ENCODE assay signal across 27 mouse cellular contexts in genomic region chr5:143467931-143468330, GRCm38 (mm10). TPM values are rescaled to one million over a fixed set of nuclear protein-coding genes. Genes with fewer than 3 reads are reported as not detected.
DNase-seq lines count a peak whose midpoint lies in the region; ATAC-seq and TF ChIP-seq lines count a peak whose summit lies in the region.
"Had no signal": no experiment of that assay in that cellular context is flagged by ENCODE, and none has a peak within 500 bp of the region (broad histone marks: within the 10 kb centered on the region; RNA-seq: fewer than 3 reads in every experiment).

No protein-coding gene starts in this region.

- no peaks in the 10 kb centered on the region for H3K9me3 ChIP-seq in intestine, postnatal 0 days (ENCODE audit: control insufficient read depth)
- H3K9me3 ChIP-seq in intestine, embryonic 15.5 days: no peaks in the 10 kb centered on the region
- H3K9me3 ChIP-seq in midbrain, embryonic 10.5 days (replicated peaks): no peaks in the 10 kb centered on the region
- H3K9me3 ChIP-seq in midbrain, embryonic 14.5 days (ENCODE audit: control insufficient read depth, low read length): no peaks in the 10 kb centered on the region
- H3K9me3 ChIP-seq: forebrain, embryonic 10.5 days; forebrain, embryonic 13.5 days; heart, embryonic 15.5 days; hindbrain, embryonic 12.5 days; hindbrain, embryonic 15.5 days had no signal

- H3K9ac ChIP-seq in intestine, postnatal 0 days (ENCODE audit: low read depth, low read length): no peak overlapping the region
- H3K9ac ChIP-seq in intestine, embryonic 15.5 days: no peak overlapping the region
- no peak overlapping the region for H3K9ac ChIP-seq in midbrain, embryonic 14.5 days (replicated peaks; ENCODE audit: low read length)
- H3K9ac ChIP-seq: forebrain, embryonic 13.5 days; heart, embryonic 15.5 days; hindbrain, embryonic 12.5 days; hindbrain, embryonic 15.5 days had no signal

- peaks cover 7% of the 10 kb centered on the region; the same call in 1 of the 2 replicates for H3K4me1 ChIP-seq in intestine, postnatal 0 days (replicated peaks; ENCODE audit: control insufficient read depth, insufficient read depth, low read length)
- H3K4me1 ChIP-seq in intestine, embryonic 15.5 days (replicated peaks): no peaks in the 10 kb centered on the region
- peaks cover 24% of the 10 kb centered on the region for H3K4me1 ChIP-seq in midbrain, embryonic 10.5 days
- H3K4me1 ChIP-seq in midbrain, embryonic 14.5 days (ENCODE audit: control insufficient read depth, insufficient read depth, low read length): peaks cover 15% of the 10 kb centered on the region

- 87% methylated on average over 6 of the region's 6 CpGs for WGBS in intestine, postnatal 0 days
- 91% methylated on average over 6 of the region's 6 CpGs for WGBS in intestine, embryonic 15.5 days
- WGBS in midbrain, embryonic 10.5 days: 97% methylated on average over 6 of the region's 6 CpGs
- WGBS in midbrain, embryonic 14.5 days: 95% methylated on average over 6 of the region's 6 CpGs

- H3K27me3 ChIP-seq in intestine, postnatal 0 days (replicated peaks; ENCODE audit: control insufficient read depth, insufficient read depth, low read length): no peaks in the 10 kb centered on the region
- no peaks in the 10 kb centered on the region for H3K27me3 ChIP-seq in intestine, embryonic 15.5 days (replicated peaks)
- H3K27me3 ChIP-seq in midbrain, embryonic 10.5 days (ENCODE audit: low read depth, poor library complexity, severe bottlenecking): peaks cover 7% of the 10 kb centered on the region; the same call in 1 of the 2 replicates
- H3K27me3 ChIP-seq in midbrain, embryonic 14.5 days (ENCODE audit: control insufficient read depth, insufficient read depth, low read length): no peaks in the 10 kb centered on the region
- H3K27me3 ChIP-seq: forebrain, embryonic 13.5 days; heart, embryonic 15.5 days; hindbrain, embryonic 12.5 days; hindbrain, embryonic 15.5 days had no signal

- no peak for ATAC-seq in intestine, postnatal 0 days
- ATAC-seq in intestine, embryonic 15.5 days: no peak
- no peak for ATAC-seq in midbrain, embryonic 14.5 days (ENCODE audit: low FRiP score, low TSS enrichment)
- ATAC-seq: activated CD4-positive, CD25-positive, alpha-beta regulatory T cell, adult 4 months; forebrain, embryonic 13.5 days; forebrain, embryonic 16.5 days had no signal

- DNase-seq in heart, adult 11 months: peak; percentile 73
- DNase-seq in heart, adult 18-20 months: no peak
- peak; percentile 8 for DNase-seq in midbrain, embryonic 10.5 days (ENCODE audit: low spot score)
- DNase-seq in midbrain, embryonic 14.5 days: no peak
- peak; percentile 23 for DNase-seq in testis, postnatal 10 days (ENCODE audit: low spot score)
- no peak for DNase-seq in testis, postnatal 14 days (ENCODE audit: low spot score)
- DNase-seq: adrenal gland, adult 8-10 months; adrenal gland, postnatal 25 days; cerebellum, adult 11-12 months; cerebellum, adult 8-10 months; cerebellum, postnatal 10 days; cerebellum, postnatal 36 days; embryo, embryonic 11 days; gastrocnemius, adult 2 months; gastrocnemius, postnatal 14 days; heart, adult 2 months; heart, postnatal 10 days had no signal

- 0 out of 2 replicates have a peak overlapping the region, but pooled peaks have one; percentile 9 for H3K27ac ChIP-seq in intestine, postnatal 0 days (ENCODE audit: low read depth, low read length)
- no peak overlapping the region for H3K27ac ChIP-seq in intestine, embryonic 15.5 days
- no peak overlapping the region for H3K27ac ChIP-seq in midbrain, embryonic 10.5 days (replicated peaks)
- H3K27ac ChIP-seq in midbrain, embryonic 14.5 days (replicated peaks; ENCODE audit: low read depth, low read length): no peak overlapping the region
- H3K27ac ChIP-seq: forebrain, embryonic 10.5 days; forebrain, embryonic 13.5 days; gastrocnemius, adult 2 months; heart, adult 2 months; heart, embryonic 15.5 days; hindbrain, embryonic 12.5 days; hindbrain, embryonic 15.5 days had no signal

- no peak for TF ChIP-seq CTCF in intestine, postnatal 0 days (IDR thresholded peaks at IDR 0.05; ENCODE audit: low read depth)

- peaks cover 36% of the 10 kb centered on the region for H3K36me3 ChIP-seq in intestine, postnatal 0 days (ENCODE audit: control insufficient read depth, insufficient read depth)
- H3K36me3 ChIP-seq in intestine, embryonic 15.5 days: 0 out of 2 replicates have a peak, but pooled peaks cover 2% of the 10 kb centered on the region
- peaks cover 65% of the 10 kb centered on the region for H3K36me3 ChIP-seq in midbrain, embryonic 10.5 days
- H3K36me3 ChIP-seq in midbrain, embryonic 14.5 days (ENCODE audit: control insufficient read depth, insufficient read depth, low read length): peaks cover 31% of the 10 kb centered on the region

- H3K4me3 ChIP-seq in intestine, postnatal 0 days (ENCODE audit: low read depth, low read length): no peak overlapping the region
- H3K4me3 ChIP-seq in intestine, embryonic 15.5 days (replicated peaks): no peak overlapping the region
- no peak overlapping the region for H3K4me3 ChIP-seq in midbrain, embryonic 10.5 days
- no peak overlapping the region for H3K4me3 ChIP-seq in midbrain, embryonic 14.5 days (replicated peaks; ENCODE audit: low read depth, low read length)
- H3K4me3 ChIP-seq: forebrain, embryonic 10.5 days; forebrain, embryonic 13.5 days; gastrocnemius, adult 2 months; heart, adult 2 months; heart, embryonic 15.5 days; hindbrain, embryonic 12.5 days; hindbrain, embryonic 15.5 days had no signal

- H3K4me2 ChIP-seq in intestine, postnatal 0 days (replicated peaks; ENCODE audit: low read depth): no peak overlapping the region
- no peak overlapping the region for H3K4me2 ChIP-seq in intestine, embryonic 15.5 days (replicated peaks)
- H3K4me2 ChIP-seq in midbrain, embryonic 14.5 days (ENCODE audit: low read length): no peak overlapping the region
- H3K4me2 ChIP-seq: forebrain, embryonic 13.5 days; heart, embryonic 11.5 days; heart, embryonic 15.5 days; hindbrain, embryonic 12.5 days; hindbrain, embryonic 15.5 days had no signal

RNA-seq across cellular contexts. Expression of gene Daglb, which starts 3.5 kb away (rescaled TPM):
- 1 to 10 TPM; 8.1 to 9.6 TPM for total RNA-seq in heart, adult 18-20 months (2021)
- 10.6 and 11.4 TPM in 2 replicates for polyA plus RNA-seq in intestine, postnatal 0 days (2015; fragmentation: Nextera tagmentation; extraction: Ambion mirVana)
- polyA plus RNA-seq in intestine, embryonic 15.5 days (2015; fragmentation: Nextera tagmentation; extraction: Ambion mirVana): 11.1 and 13.1 TPM in 2 replicates
- 15.0 and 15.2 TPM in 2 replicates for polyA plus RNA-seq in midbrain, embryonic 10.5 days (2016; fragmentation: Nextera tagmentation; extraction: Ambion mirVana)
- polyA plus RNA-seq in midbrain, embryonic 14.5 days (2014; fragmentation: Nextera tagmentation; extraction: Ambion mirVana): 17.6 and 17.8 TPM in 2 replicates

RNA-seq across cellular contexts. Expression of gene Rac1, which starts 59.9 kb away (rescaled TPM):
- total RNA-seq in heart, adult 18-20 months (2021): 100 to 1,000 TPM; 228 to 240 TPM
- polyA plus RNA-seq in intestine, postnatal 0 days (2015; fragmentation: Nextera tagmentation; extraction: Ambion mirVana): 375 and 413 TPM in 2 replicates
- 416 and 446 TPM in 2 replicates for polyA plus RNA-seq in intestine, embryonic 15.5 days (2015; fragmentation: Nextera tagmentation; extraction: Ambion mirVana)
- polyA plus RNA-seq in midbrain, embryonic 10.5 days (2016; fragmentation: Nextera tagmentation; extraction: Ambion mirVana): 378 and 386 TPM in 2 replicates
- 425 and 463 TPM in 2 replicates for polyA plus RNA-seq in midbrain, embryonic 14.5 days (2014; fragmentation: Nextera tagmentation; extraction: Ambion mirVana)

Comparison
In these comparisons a context has a peak if more than half of its experiments do, and no peak if none do; other contexts are left out.
1. DNase-seq: peak in heart, adult 11 months (single experiment), midbrain, embryonic 10.5 days (single experiment) and testis, postnatal 10 days (single experiment); none in heart, adult 18-20 months (0 of 2), midbrain, embryonic 14.5 days (single experiment) and testis, postnatal 14 days (single experiment).